Mouse (Mus musculus) kidney, adult 2 months (tissue): ENCODE measurements around the gene Prdm12.

Experiments used
- CTCF ChIP-seq: fragments of 200-500 bp; conservative IDR thresholded peaks from 2 replicates; pipeline ENCODE4 v1.5.1; 2011; ENCODE audit warnings: low read depth, mild to moderate bottlenecking, control low read depth, low read length, moderate library complexity, mixed read lengths; ENCODE audit not compliant: insufficient read depth, insufficient read length
- POLR2A ChIP-seq: fragments of 200-500 bp; IDR thresholded peaks from one replicate; pipeline ENCODE4 v1.6.1; 2011; ENCODE audit warnings: low read depth, low read length, control low read depth

DNA sequence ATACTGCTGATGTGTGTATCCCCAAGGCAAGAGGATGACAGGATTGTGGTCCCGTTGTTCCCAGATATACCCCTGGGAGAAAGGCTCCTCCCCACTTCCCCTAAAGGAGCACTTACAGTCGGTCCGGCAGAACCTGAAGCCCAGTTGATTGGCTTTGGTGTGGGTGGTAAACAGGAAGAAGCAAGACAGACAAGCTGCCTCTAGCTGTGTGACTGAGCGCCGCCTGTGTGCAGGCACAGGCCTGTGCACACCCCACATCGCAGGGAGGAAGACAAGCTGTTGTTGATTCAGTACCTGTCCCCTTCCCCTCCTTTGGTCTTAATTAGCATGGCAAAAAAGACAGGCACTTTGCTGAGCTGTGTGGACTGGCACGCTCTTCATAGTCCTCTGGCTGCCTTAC is 26.1 kb upstream of the Prdm12 start:
- TF ChIP-seq POLR2A (no peak), CTCF (no peak)
